Mouse (Mus musculus) liver, adult 10 weeks (tissue): Measurements from ENCODE around the gene Hist1h2ai. TPM values are rescaled to one million over a fixed set of nuclear protein-coding genes. Genes with fewer than 3 reads are reported as not detected.

Experiments
- polyA plus RNA-seq: library from polyadenylated mRNA; stranded (reverse); fragments of 350-450 nt; fragmentation: Illumina TruSeq; extraction: RNeasy Lipid Tissue Mini Kit (QIAGEN cat#74804); gene quantifications from one replicate; pipeline ENCODE4 v1.2.3, GENCODE M21; 2014; ENCODE audit warnings: low read depth, low replicate concordance

Hist1h2ai gene
- not detected for polyA plus RNA-seq

DNA sequence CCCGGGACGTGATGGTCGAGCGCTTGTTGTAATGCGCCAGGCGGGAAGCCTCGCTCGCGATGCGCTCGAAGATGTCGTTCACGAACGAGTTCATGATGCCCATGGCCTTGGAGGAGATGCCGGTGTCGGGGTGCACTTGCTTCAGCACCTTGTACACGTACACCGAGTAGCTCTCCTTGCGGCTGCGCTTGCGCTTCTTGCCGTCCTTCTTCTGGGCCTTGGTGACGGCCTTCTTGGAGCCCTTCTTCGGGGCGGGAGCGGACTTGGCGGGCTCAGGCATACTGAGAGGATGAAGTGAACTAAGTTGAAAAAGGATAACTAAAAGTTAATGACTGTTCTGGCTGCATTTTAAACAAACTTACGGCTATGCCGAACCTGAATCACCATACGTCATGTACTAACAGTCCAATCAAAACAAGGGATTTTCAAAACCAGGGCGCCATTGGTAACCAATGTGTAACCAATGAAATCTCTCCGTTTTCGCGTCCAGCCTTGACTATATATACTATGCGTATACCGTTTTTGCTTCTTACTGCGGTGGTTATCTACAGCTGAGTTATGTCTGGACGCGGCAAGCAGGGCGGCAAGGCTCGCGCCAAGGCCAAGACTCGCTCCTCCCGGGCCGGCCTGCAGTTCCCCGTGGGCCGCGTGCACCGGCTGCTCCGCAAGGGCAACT is at the start of gene Hist1h2ai, which contains the start of gene Hist1h2bl:
Hist1h2ai (plus strand) TSS at position 559 of the 676 bp plus-strand sequence.
Hist1h2bl (minus strand) TSS at position 280 of the 676 bp plus-strand sequence.

DNA sequence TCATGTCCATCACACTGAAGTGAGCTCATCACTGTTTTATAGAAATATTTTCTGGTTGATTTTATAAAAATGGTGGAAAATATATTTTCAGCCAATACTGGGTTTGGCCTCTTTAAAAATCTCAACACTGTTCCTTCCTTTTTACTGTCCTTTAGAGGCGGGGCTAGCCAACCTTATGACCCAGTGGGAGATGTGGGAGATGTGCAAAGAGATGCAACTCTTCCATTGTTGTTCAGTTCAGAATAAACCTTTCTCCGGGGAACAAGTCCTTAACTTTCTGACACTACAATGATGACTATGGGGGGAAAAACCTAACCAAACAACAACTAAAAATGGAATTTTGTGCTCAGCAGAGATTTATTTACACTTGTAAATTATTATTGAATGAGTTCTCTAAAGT is 38.9 kb upstream of the Hist1h2ai start, which contains the start of gene Olfr1360:
Olfr1360 (minus strand) TSS at position 101 of the 400 bp plus-strand sequence.

GRCm38 (mm10) chr13:21697811-21698210 is 18.4 kb upstream of the Hist1h2ai start, which contains the start of gene Olfr1359:
Gene Olfr1359 (plus strand): TSS chr13:21698111.

GRCm38 (mm10) chr13:21717397-21718357 is 1.5 kb downstream of the Hist1h2ai start, which contains the start of gene Hist1h3h:
Gene Hist1h3h (plus strand): TSS chr13:21717659.

GRCm38 (mm10) chr13:21721757-21722372 is 5.6 kb downstream of the Hist1h2ai start, which contains the start of gene Hist1h2bm:
Gene Hist1h2bm (plus strand): TSS chr13:21722044.

GRCm38 (mm10) chr13:21734906-21735767 is 18.9 kb downstream of the Hist1h2ai start, which contains the start of gene Hist1h4j:
Gene Hist1h4j (plus strand): TSS chr13:21735064.

DNA sequence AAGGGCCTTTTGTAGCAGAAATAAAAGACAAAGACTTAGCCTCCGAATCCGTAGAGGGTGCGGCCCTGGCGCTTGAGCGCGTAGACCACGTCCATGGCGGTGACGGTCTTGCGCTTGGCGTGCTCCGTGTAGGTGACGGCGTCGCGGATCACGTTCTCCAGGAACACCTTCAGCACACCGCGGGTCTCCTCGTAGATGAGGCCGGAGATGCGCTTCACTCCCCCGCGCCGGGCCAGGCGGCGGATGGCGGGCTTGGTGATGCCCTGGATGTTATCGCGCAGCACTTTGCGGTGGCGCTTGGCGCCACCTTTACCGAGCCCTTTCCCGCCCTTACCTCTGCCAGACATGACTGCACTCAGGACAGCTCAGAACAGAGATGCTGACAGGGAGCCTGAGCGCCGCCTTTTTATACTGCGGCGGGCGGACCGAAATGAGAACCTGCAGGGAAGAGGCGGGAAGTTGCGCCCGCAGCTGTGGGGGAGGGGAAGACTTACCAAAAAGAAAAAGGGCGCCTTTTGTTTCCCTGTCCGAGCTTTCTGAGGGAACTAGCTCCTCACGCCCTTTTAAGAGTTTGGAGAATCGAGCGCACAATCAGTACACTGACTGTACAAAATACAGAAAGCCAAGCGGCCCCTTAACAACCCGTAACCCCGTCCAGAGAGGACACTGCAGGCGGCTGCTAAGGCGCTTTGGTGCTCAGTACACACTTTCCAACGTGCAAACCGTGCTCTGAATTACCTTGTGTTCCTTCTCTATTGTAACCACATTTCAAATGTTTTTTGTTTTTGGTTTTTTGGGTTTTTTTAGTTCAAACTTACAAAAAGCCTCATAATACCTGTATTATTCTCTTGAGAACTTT is 34.2 kb downstream of the Hist1h2ai start, which contains the start of gene Hist1h4k:
Hist1h4k (minus strand) TSS at position 347 of the 859 bp plus-strand sequence.

GRCm38 (mm10) chr13:21753524-21754285 is 37.5 kb downstream of the Hist1h2ai start, which contains the start of the genes Hist1h2ak and Hist1h2bn:
Gene Hist1h2ak (minus strand): TSS chr13:21753827.
Gene Hist1h2bn (plus strand): TSS chr13:21754123.

Other genes starting within 250 kb of the Hist1h2ai start
- gene Nkapl, start 247.9 kb upstream of the Hist1h2ai start, polyA plus RNA-seq = 0.90 TPM
- gene Zkscan4, start 237.5 kb upstream of the Hist1h2ai start, polyA plus RNA-seq = 0.87 TPM
- gene Gm10065, start 237.0 kb upstream of the Hist1h2ai start, polyA plus RNA-seq = not detected
- gene AK157302, start 221.2 kb upstream of the Hist1h2ai start, polyA plus RNA-seq = 0.85 TPM
- not detected for gene Gm11273, start 215.0 kb upstream of the Hist1h2ai start, polyA plus RNA-seq
- gene Zkscan8, start 185.3 kb upstream of the Hist1h2ai start, polyA plus RNA-seq = 9.3 TPM
- not detected for gene Olfr1366, start 173.6 kb upstream of the Hist1h2ai start, polyA plus RNA-seq
- not detected for gene Olfr1535, start 156.5 kb upstream of the Hist1h2ai start, polyA plus RNA-seq
- not detected for gene Olfr1364, start 134.7 kb upstream of the Hist1h2ai start, polyA plus RNA-seq
- not detected for gene Olfr1362, start 102.4 kb upstream of the Hist1h2ai start, polyA plus RNA-seq
- gene Olfr11, start 73.9 kb upstream of the Hist1h2ai start, polyA plus RNA-seq = not detected
- gene Olfr1361, start 53.0 kb upstream of the Hist1h2ai start, polyA plus RNA-seq = not detected
- gene Olfr1360, start 39.0 kb upstream of the Hist1h2ai start, polyA plus RNA-seq = not detected
- not detected for gene Olfr1359, start 18.3 kb upstream of the Hist1h2ai start, polyA plus RNA-seq
- not detected for gene Hist1h2bl, start 279 bp upstream of the Hist1h2ai start, polyA plus RNA-seq
- gene Hist1h3h, start 1.2 kb downstream of the Hist1h2ai start, polyA plus RNA-seq = not detected
- gene Hist1h2bm, start 5.6 kb downstream of the Hist1h2ai start, polyA plus RNA-seq = not detected
- gene Hist1h4j, start 18.6 kb downstream of the Hist1h2ai start, polyA plus RNA-seq = 0.58 TPM
- gene Hist1h4k, start 34.1 kb downstream of the Hist1h2ai start, polyA plus RNA-seq = not detected
- not detected for gene Hist1h2ak, start 37.4 kb downstream of the Hist1h2ai start, polyA plus RNA-seq
- gene Hist1h2bn, start 37.7 kb downstream of the Hist1h2ai start, polyA plus RNA-seq = not detected
- not detected for gene Hist1h1b, start 64.2 kb downstream of the Hist1h2ai start, polyA plus RNA-seq
- gene Hist1h3i, start 66.9 kb downstream of the Hist1h2ai start, polyA plus RNA-seq = not detected
- not detected for gene Hist1h2an, start 70.8 kb downstream of the Hist1h2ai start, polyA plus RNA-seq
- gene Hist1h2bp, start 71.0 kb downstream of the Hist1h2ai start, polyA plus RNA-seq = not detected
- gene Hist1h2bq, start 93.8 kb downstream of the Hist1h2ai start, polyA plus RNA-seq = not detected
- gene Hist1h2ao, start 94.0 kb downstream of the Hist1h2ai start, polyA plus RNA-seq = not detected
- not detected for gene Hist1h4m, start 95.3 kb downstream of the Hist1h2ai start, polyA plus RNA-seq
- gene Hist1h4n, start 115.8 kb downstream of the Hist1h2ai start, polyA plus RNA-seq = not detected
- gene Hist1h2ap, start 117.1 kb downstream of the Hist1h2ai start, polyA plus RNA-seq = not detected
- not detected for gene Hist1h2br, start 117.3 kb downstream of the Hist1h2ai start, polyA plus RNA-seq
- not detected for gene Zfp184, start 228.7 kb downstream of the Hist1h2ai start, polyA plus RNA-seq